Mouse (Mus musculus): ENCODE results near the gene Homer2. TPM values are rescaled to one million over a fixed set of nuclear protein-coding genes. Genes with fewer than 3 reads are reported as not detected.

The Homer2 gene
- polyA plus RNA-seq, 1 experiment from 2014 or later = 8.6 TPM

DNA sequence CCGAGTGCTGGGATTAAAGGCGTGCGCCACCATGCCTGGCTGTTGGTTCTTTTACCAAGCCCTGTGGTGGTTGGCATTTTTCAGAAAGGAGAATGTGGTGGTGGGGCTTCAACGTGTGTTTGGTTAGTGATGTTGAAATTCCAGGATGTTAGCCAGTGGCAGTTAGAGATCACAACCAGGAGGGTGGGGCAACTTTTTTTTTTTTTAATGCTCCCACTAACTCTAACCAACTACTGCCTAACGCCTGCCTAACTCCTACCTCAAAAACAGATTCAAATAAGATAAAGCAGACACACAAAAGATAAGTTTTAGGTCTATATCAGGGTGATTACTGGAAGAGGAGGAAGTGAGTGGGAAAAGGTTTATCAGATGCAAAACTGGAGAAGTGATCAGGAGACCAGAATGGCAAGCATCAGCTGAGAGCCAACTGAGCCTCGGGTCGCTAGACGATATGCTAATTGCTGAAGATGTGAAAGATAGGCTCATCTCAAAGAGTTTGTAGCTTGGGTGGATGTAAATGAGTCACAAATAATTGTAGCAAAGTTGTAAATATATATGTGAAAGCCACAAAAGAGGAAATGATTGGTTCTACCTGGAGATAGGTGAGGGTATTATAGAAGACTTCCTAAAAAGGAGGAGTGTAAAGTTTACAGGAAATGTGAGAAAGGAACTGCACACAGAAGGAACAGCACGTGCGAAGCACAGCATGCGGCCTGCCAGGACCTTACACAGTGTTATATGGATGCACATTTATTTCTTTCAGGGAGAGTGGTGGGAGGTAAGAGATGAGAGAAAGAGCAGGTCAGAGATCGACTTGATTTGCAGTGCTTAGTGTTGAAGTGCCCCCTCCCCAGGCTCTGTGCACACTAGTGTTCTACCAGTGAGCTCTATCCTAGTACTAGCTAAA lies 25.1 kb upstream of the Homer2 start:
- no peak for DNase-seq
- Histone ChIP-seq H3K9me3 (ENCODE audit: low read length) (no peaks in the 10 kb centered on the region), H3K9ac (replicated peaks) (no peak overlapping the region), H3K4me3 (ENCODE audit: low read depth, low read length) (no peak overlapping the region), H3K4me1 (ENCODE audit: insufficient read depth) (no peaks in the 10 kb centered on the region), H3K36me3 (replicated peaks; ENCODE audit: insufficient read depth, low read length) (no peaks in the 10 kb centered on the region), H3K27ac (ENCODE audit: low read depth) (no peak overlapping the region), H3K27me3 (ENCODE audit: insufficient read depth, low read length) (no peaks in the 10 kb centered on the region), H3K4me2 (ENCODE audit: low read depth, low read length) (no peak overlapping the region)
- no peak for TF ChIP-seq EP300 (IDR thresholded peaks at IDR 0.05; ENCODE audit: low read depth)
- no peak for TF ChIP-seq CTCF (IDR thresholded peaks at IDR 0.05; ENCODE audit: low read depth)
- 61% methylated on average over 12 of the region's 12 CpGs for WGBS (ENCODE audit: insufficient replicate concordance)
- ATAC-seq = no peak

DNA sequence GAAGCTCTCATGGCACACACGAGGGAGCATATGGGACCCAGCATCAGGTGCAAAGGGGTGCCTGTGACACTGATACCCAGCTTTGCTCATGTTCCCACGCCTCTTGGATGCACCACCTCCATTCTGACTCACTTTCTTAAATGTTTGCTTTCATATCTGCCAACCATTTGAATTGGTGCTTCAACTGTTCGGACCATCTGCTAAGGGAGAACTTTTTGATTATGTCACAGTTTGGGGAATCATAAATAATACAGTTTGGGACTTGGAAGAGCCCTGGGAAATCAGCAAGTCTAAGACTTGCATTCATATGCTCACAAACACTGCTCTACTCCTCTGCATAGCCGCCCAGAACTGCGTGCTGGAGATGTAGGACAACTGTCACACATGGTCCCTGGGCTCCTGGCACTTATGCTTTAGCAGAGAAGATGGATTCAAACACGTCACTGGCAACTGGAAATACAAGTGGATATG lies 23.9 kb upstream of the Homer2 start:
- no peak for ATAC-seq
- Histone ChIP-seq H3K36me3 (replicated peaks; ENCODE audit: insufficient read depth, low read length) (no peaks in the 10 kb centered on the region), H3K27me3 (ENCODE audit: insufficient read depth, low read length) (no peaks in the 10 kb centered on the region), H3K9ac (replicated peaks) (no peak overlapping the region), H3K4me1 (ENCODE audit: insufficient read depth) (0 out of 2 replicates have a peak, but pooled peaks cover under 1% of the 10 kb centered on the region), H3K4me3 (ENCODE audit: low read depth, low read length) (no peak overlapping the region), H3K4me2 (ENCODE audit: low read depth, low read length) (no peak overlapping the region), H3K9me3 (ENCODE audit: low read length) (no peaks in the 10 kb centered on the region), H3K27ac (ENCODE audit: low read depth) (no peak overlapping the region)
- TF ChIP-seq CTCF (IDR thresholded peaks at IDR 0.05; ENCODE audit: low read depth) (no peak), EP300 (IDR thresholded peaks at IDR 0.05; ENCODE audit: low read depth) (no peak)
- 75% methylated on average over 6 of the region's 6 CpGs for WGBS (ENCODE audit: insufficient replicate concordance)
- DNase-seq = no peak

DNA sequence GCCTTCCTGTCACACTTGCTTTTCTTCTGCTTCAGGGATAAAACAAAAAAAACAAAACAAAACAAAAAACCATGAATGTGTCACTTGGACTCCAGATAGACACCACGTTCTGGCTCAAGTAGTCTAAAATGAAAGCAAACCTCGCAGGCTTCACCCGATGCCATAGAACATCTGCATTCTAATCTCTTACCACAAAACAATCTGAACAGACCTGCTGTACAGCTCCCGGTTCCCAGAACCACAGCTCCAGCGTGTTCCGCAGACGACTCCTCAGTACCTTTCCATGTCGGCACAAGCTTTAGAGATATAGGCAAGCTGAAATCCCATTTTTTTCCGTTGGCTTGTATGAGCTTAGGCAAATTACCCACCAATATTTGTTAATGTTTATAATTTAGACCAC lies 22.5 kb upstream of the Homer2 start:
- Histone ChIP-seq H3K9ac (replicated peaks) (no peak overlapping the region), H3K27ac (ENCODE audit: low read depth) (no peak overlapping the region), H3K9me3 (ENCODE audit: low read length) (no peaks in the 10 kb centered on the region), H3K4me3 (ENCODE audit: low read depth, low read length) (no peak overlapping the region), H3K4me2 (ENCODE audit: low read depth, low read length) (peak overlapping the region; percentile 38), H3K4me1 (ENCODE audit: insufficient read depth) (0 out of 2 replicates have a peak, but pooled peaks cover 4% of the 10 kb centered on the region), H3K27me3 (ENCODE audit: insufficient read depth, low read length) (no peaks in the 10 kb centered on the region), H3K36me3 (replicated peaks; ENCODE audit: insufficient read depth, low read length) (no peaks in the 10 kb centered on the region)
- 61% methylated on average over 9 of the region's 9 CpGs for WGBS (ENCODE audit: insufficient replicate concordance)
- no peak for DNase-seq
- no peak for ATAC-seq
- no peak for TF ChIP-seq CTCF (IDR thresholded peaks at IDR 0.05; ENCODE audit: low read depth)
- TF ChIP-seq EP300 (IDR thresholded peaks at IDR 0.05; ENCODE audit: low read depth) = no peak

DNA sequence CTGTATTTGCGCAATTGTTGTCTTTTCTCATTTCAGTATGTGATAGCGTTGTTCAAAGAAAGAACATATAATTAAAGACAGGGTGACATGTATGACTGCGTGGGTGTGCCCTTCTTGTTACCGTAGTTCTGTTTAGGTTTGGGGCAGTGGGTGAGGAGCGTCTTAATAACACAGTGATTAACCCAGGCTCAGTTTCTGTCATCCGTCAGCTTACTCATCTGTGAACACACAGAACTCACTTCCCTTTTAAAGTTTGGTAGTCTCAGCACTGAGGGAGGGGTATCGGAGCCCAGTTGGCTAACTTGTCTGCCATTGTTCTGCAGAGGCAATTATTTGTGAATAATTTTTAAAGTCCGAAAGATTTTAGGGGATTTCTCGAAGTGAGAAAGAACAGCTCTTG lies 20.4 kb upstream of the Homer2 start:
- no peaks in the 10 kb centered on the region for H3K36me3 ChIP-seq (replicated peaks; ENCODE audit: insufficient read depth, low read length)
- 0 out of 2 replicates have a peak, but pooled peaks cover 4% of the 10 kb centered on the region for H3K4me1 ChIP-seq (ENCODE audit: insufficient read depth)
- H3K4me2 ChIP-seq (ENCODE audit: low read depth, low read length) = no peak overlapping the region
- DNase-seq (no peak), ATAC-seq (no peak)
- H3K9ac ChIP-seq (replicated peaks) = no peak overlapping the region
- H3K27ac ChIP-seq (ENCODE audit: low read depth) = no peak overlapping the region
- H3K4me3 ChIP-seq (ENCODE audit: low read depth, low read length) = no peak overlapping the region
- 68% methylated on average over 9 of the region's 9 CpGs for WGBS (ENCODE audit: insufficient replicate concordance)
- no peaks in the 10 kb centered on the region for H3K9me3 ChIP-seq (ENCODE audit: low read length)
- H3K27me3 ChIP-seq (ENCODE audit: insufficient read depth, low read length) = no peaks in the 10 kb centered on the region
- TF ChIP-seq CTCF (IDR thresholded peaks at IDR 0.05; ENCODE audit: low read depth) = no peak
- no peak for TF ChIP-seq EP300 (IDR thresholded peaks at IDR 0.05; ENCODE audit: low read depth)

DNA sequence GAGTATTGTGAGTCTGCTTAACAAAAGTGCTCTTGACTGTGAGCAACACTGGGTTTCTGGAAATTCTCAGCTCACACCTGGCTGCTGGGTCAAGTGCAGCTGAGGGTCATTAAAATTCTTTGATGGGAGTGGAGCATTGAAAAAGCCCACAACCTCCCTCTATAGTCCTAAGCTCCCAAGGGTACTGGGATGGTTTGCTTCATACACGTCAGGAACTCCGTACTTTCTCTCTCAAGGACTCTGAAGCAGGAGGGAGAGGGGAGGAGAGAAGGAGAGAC lies 19.3 kb upstream of the Homer2 start:
- ATAC-seq (no peak), DNase-seq (no peak)
- 76% methylated on average over 2 of the region's 2 CpGs for WGBS (ENCODE audit: insufficient replicate concordance)
- no peaks in the 10 kb centered on the region for H3K9me3 ChIP-seq (ENCODE audit: low read length)
- H3K36me3 ChIP-seq (replicated peaks; ENCODE audit: insufficient read depth, low read length) = no peaks in the 10 kb centered on the region
- H3K4me3 ChIP-seq (ENCODE audit: low read depth, low read length) = no peak overlapping the region
- TF ChIP-seq EP300 (IDR thresholded peaks at IDR 0.05; ENCODE audit: low read depth) (no peak), CTCF (IDR thresholded peaks at IDR 0.05; ENCODE audit: low read depth) (no peak)
- 0 out of 2 replicates have a peak, but pooled peaks cover 4% of the 10 kb centered on the region for H3K4me1 ChIP-seq (ENCODE audit: insufficient read depth)
- no peak overlapping the region for H3K27ac ChIP-seq (ENCODE audit: low read depth)
- H3K9ac ChIP-seq (replicated peaks) = no peak overlapping the region
- H3K27me3 ChIP-seq (ENCODE audit: insufficient read depth, low read length) = no peaks in the 10 kb centered on the region
- no peak overlapping the region for H3K4me2 ChIP-seq (ENCODE audit: low read depth, low read length)

DNA sequence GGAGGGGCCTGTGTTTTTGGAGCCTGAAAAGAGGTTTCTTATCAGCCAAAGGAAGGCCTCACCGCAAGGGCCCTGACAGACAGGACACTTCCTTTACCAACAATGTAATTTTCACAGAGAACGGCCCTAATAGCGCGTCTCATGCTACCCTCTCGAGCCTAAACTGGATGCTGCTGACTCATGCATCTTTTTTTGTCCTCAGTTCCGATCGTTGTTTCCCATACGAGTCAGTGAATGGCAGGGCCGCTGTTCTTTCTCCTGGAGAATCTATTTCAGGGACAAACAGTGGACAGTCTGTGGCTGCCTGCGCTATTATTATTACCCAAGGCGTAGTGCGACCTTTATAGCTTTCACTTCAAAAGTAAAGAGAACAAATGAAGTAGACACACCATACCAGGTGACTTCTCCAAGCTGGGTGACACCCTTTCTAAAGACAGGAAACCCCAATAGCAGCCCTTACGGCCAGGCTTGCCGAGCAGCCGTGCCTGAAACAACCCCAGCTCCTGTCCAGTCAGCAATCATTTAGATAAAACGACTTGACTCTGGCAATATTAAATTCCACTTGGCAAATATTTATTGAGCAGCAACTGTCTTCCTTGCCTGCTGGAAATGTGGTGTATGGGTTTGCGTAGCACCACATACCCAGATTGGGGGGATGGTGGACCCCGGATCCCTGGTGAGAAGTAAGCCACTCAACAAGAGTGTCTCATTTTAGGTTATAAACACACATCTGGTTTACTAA lies 18.8 kb upstream of the Homer2 start:
- H3K9me3 ChIP-seq (ENCODE audit: low read length) = no peaks in the 10 kb centered on the region
- H3K9ac ChIP-seq (replicated peaks) = no peak overlapping the region
- DNase-seq (no peak), ATAC-seq (0 out of 2 replicates have a peak, but pooled peaks have one; percentile 38)
- 0 out of 2 replicates have a peak, but pooled peaks cover 4% of the 10 kb centered on the region for H3K4me1 ChIP-seq (ENCODE audit: insufficient read depth)
- peak overlapping the region; percentile 24; the same call in 1 of the 2 replicates for H3K4me2 ChIP-seq (ENCODE audit: low read depth, low read length)
- no peak overlapping the region for H3K27ac ChIP-seq (ENCODE audit: low read depth)
- 36% methylated on average over 18 of the region's 18 CpGs for WGBS (ENCODE audit: insufficient replicate concordance)
- TF ChIP-seq EP300 (IDR thresholded peaks at IDR 0.05; ENCODE audit: low read depth) (no peak), CTCF (IDR thresholded peaks at IDR 0.05; ENCODE audit: low read depth) (no peak)
- H3K36me3 ChIP-seq (replicated peaks; ENCODE audit: insufficient read depth, low read length) = no peaks in the 10 kb centered on the region
- H3K27me3 ChIP-seq (ENCODE audit: insufficient read depth, low read length) = no peaks in the 10 kb centered on the region
- H3K4me3 ChIP-seq (ENCODE audit: low read depth, low read length) = no peak overlapping the region
